Mouse (Mus musculus): ENCODE results near the gene Spindoc.
"Not testable (repeated sequence)": the region's sequence is repeated elsewhere in the genome, so short reads cannot be mapped to it uniquely, and the experiment has no call there.

Spindoc gene

GRCm38 (mm10) chr19:7398898-7399297 lies 16.1 kb upstream of the Spindoc start:
- not testable (repeated sequence) for DNase-seq (ENCODE audit: low read depth, low spot score)

GRCm38 (mm10) chr19:7396867-7397826 lies 14.4 kb upstream of the Spindoc start:
- not testable (repeated sequence) for DNase-seq (ENCODE audit: low read depth, low spot score)

GRCm38 (mm10) chr19:7388488-7388887 lies 5.7 kb upstream of the Spindoc start:
- no peak for DNase-seq (ENCODE audit: low read depth, low spot score)

GRCm38 (mm10) chr19:7386042-7386441 lies 3.2 kb upstream of the Spindoc start:
- no peak for DNase-seq (ENCODE audit: low read depth, low spot score)

GRCm38 (mm10) chr19:7382248-7382902 lies 419 bp downstream of the Spindoc start:
- DNase-seq (ENCODE audit: low read depth, low spot score) = peak; percentile 3

- DNase-seq (ENCODE audit: low read depth, low spot score) = no peak
Measured at GRCm38 (mm10) chr19:7381906-7382247, 917 bp downstream of the Spindoc start.

GRCm38 (mm10) chr19:7377639-7378038 lies 5.2 kb downstream of the Spindoc start:
- no peak for DNase-seq (ENCODE audit: low read depth, low spot score)

GRCm38 (mm10) chr19:7374491-7374890 lies 8.3 kb downstream of the Spindoc start:
- no peak for DNase-seq (ENCODE audit: low read depth, low spot score)

GRCm38 (mm10) chr19:7369469-7369868 lies 13.3 kb downstream of the Spindoc start:
- not testable (repeated sequence) for DNase-seq (ENCODE audit: low read depth, low spot score)

- no peak for DNase-seq (ENCODE audit: low read depth, low spot score)
Measured at GRCm38 (mm10) chr19:7353636-7354035, 29.2 kb downstream of the Spindoc start.

- no peak for DNase-seq (ENCODE audit: low read depth, low spot score)
Measured at GRCm38 (mm10) chr19:7352809-7353495, 29.8 kb downstream of the Spindoc start.

GRCm38 (mm10) chr19:7349993-7350392 lies 32.8 kb downstream of the Spindoc start:
- DNase-seq (ENCODE audit: low read depth, low spot score) = no peak

GRCm38 (mm10) chr19:7345235-7345755 lies 37.5 kb downstream of the Spindoc start:
- DNase-seq (ENCODE audit: low read depth, low spot score) = no peak

GRCm38 (mm10) chr19:7342646-7343045 lies 40.1 kb downstream of the Spindoc start:
- no peak for DNase-seq (ENCODE audit: low read depth, low spot score)

GRCm38 (mm10) chr19:7341512-7342397 lies 41.0 kb downstream of the Spindoc start, which contains the start of gene Mark2:
Gene Mark2 (minus strand): TSS chr19:7341860.
- peak; percentile 100 for DNase-seq (ENCODE audit: low read depth, low spot score)

GRCm38 (mm10) chr19:7340780-7341475 lies 41.9 kb downstream of the Spindoc start:
- peak; percentile 32 for DNase-seq (ENCODE audit: low read depth, low spot score)

GRCm38 (mm10) chr19:7340371-7340779 lies 42.4 kb downstream of the Spindoc start:
- DNase-seq (ENCODE audit: low read depth, low spot score) = no peak

- no peak for DNase-seq (ENCODE audit: low read depth, low spot score)
Measured at GRCm38 (mm10) chr19:7339867-7340266, 42.9 kb downstream of the Spindoc start.

- peak; percentile 56 for DNase-seq (ENCODE audit: low read depth, low spot score)
Measured at GRCm38 (mm10) chr19:7339026-7339425, 43.8 kb downstream of the Spindoc start.

GRCm38 (mm10) chr19:7337781-7338342 lies 44.9 kb downstream of the Spindoc start:
- no peak for DNase-seq (ENCODE audit: low read depth, low spot score)
